Mouse (Mus musculus) heart, postnatal 0 days (tissue): ENCODE data around the gene Metrnl.

Source experiments
- CTCF ChIP-seq: IDR thresholded peaks from 2 replicates; pipeline ENCODE4 v1.5.1; 2016; ENCODE audit warnings: antibody characterized with exemption, control low read depth, low read depth
- EP300 ChIP-seq: IDR thresholded peaks from 2 replicates; pipeline ENCODE4 v1.6.1; 2016; ENCODE audit warnings: antibody characterized with exemption, low read depth

GRCm38 (mm10) chr11:121673629-121674028, 27.7 kb upstream of the Metrnl start:
- TF ChIP-seq EP300 (no peak), CTCF (no peak)
